Mouse (Mus musculus) right cerebral cortex, postnatal 4 days (tissue): ENCODE measurements around the gene Guf1.

Experiments
- DNase-seq: peaks from one replicate; pipeline ENCODE4 v3.0.0-alpha.2; 2022

Guf1 gene

GRCm38 (mm10) chr5:69556628-69557403, at the start of gene Guf1:
Gene Guf1, plus strand, starts transcription at chr5:69556923.
- peak; percentile 96 for DNase-seq

DNA sequence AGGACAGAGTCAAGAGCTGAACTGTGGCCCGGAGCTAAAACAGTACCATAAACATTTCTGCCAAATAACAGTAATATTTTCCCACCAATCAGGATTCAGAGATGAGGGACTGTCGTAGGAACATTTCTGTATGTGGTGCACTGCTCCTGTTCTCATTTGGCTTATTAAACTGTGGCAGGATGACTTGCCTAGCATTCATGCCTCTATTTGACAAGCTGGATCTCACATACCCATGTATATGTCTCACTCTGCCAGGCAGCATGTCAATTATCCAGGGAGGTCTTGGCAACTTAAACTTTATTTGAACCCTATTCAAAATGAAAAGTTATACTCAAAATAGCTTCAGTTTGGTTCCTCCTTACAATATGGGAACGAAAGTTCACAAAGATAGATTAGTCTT, 49.7 kb upstream of the Guf1 start:
- DNase-seq: no peak

- DNase-seq: no peak
These were observed 45.1 kb upstream of the Guf1 start for GRCm38 (mm10) chr5:69511631-69512030.

DNA sequence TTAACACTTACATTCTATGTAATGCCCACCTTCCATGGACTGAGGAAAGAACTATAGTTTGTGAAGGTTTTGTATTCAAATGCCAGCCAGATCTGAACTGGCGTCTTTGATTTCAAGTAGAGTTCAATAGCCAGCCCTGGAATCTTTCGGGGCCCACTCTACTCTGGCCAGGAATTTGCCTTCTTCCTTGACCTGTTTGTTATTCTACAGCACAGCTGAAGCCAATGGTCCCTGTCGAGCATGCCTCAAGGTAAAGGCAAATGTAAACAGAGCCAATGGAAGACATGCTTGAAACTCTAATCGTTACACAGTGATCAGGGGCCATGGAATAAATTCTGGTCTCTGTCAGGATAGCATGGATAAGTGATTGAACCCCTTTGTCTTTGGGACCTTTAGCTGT, 44.5 kb upstream of the Guf1 start:
- no peak for DNase-seq

DNA sequence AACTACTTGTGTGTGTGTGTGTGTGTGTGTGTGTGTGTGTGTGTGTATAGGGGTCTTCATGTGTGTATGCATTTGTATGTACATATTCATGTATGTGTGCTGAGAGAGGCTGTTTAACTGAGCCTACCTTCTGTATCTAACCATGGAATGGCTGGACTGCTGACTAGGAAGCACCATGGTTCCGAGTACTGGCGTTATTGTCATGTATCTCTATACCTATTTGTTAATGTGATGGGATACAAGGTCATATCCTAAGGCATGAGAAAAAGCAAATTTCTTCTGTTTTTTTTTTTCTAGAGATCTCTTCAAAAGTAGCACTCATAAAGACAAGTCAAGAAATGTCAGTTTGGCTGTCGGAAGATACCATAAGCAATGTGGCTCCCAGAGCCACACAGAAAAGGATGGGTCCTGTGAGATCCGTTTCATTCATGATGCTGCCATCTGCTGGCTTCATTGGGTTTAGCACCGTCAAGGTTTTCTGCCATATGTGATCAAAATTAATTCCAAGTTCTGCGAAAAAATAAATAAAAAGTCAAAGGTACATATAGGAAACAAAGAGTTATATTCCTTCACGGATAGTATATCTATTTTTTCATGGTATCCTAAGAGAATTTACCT, 36.0 kb upstream of the Guf1 start:
- DNase-seq: peak; percentile 74

DNA sequence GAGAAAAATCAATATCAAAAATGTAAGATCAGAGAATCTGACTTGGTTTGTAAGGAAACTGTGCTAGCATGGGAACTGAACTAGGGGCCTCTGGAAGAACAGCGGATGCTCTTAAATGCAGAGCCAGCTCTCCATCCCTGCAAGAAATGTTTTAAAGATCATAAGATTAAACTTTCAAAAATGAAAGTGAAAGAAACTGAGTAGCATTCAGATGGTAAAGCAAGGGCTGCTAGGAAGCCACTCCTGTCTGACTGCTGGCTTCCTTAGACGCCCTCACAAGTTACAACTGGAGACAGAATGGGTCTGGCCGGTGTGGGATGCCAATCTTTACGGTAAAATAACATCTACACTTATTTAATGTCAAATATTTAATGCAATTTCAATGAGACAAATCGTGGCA, 34.7 kb upstream of the Guf1 start:
- no peak for DNase-seq

GRCm38 (mm10) chr5:69523944-69524343, 32.8 kb upstream of the Guf1 start:
- no peak for DNase-seq

- DNase-seq: no peak
These were observed 15.0 kb upstream of the Guf1 start for GRCm38 (mm10) chr5:69541680-69542079.

DNA sequence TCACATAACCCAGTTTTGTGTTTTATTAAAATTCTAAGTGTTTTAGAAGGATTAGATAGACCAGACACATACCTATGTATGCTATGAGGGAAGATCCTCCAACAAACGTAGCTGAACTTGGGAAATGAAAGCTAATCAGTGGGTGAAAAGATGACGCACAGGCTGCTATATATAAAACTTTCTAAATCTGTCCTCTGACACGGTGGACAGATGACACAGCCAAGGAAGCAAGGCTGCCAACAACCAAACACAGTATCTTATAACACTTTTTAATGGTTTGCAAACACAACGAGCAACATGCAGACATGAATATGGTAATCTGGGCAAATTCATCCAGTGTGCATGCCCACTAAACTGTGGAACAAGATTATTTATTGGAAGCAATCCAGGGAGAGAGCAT, 14.2 kb upstream of the Guf1 start, which contains the start of gene Yipf7:
Gene Yipf7 (minus strand): TSS at position 160 of the 400 bp plus-strand sequence.
- no peak for DNase-seq

DNA sequence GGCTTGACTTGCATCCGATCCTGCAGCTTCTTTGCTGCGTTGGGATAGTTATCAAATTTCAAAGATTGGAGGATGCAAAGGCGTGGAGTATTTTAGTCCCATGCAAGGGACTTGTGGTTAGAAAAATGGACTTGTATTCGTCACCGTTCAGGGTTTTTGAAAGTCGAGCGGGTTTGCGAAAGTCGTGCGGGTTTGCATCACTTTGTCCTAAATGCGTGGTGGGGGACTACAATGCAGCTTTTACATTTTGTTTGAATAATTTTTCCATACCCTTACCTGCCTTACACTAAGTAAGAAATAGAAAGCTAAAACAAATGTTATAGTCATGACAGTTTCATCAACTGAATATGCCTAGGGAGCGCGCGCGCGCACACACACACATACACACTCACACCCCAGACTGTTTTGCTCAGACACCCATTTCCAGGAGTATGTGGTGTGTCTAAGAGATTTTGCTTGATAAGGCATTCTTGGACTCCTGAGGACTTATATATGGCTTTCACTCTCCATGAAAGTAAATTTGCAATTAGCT, 747 bp downstream of the Guf1 start:
- DNase-seq: peak; percentile 9

GRCm38 (mm10) chr5:69591640-69592461, 35.1 kb downstream of the Guf1 start, which contains the start of gene Gnpda2:
Gene Gnpda2, minus strand, starts transcription at chr5:69592340.
- peak; percentile 83 for DNase-seq

GRCm38 (mm10) chr5:69601027-69601426, 44.3 kb downstream of the Guf1 start:
- DNase-seq: no peak

DNA sequence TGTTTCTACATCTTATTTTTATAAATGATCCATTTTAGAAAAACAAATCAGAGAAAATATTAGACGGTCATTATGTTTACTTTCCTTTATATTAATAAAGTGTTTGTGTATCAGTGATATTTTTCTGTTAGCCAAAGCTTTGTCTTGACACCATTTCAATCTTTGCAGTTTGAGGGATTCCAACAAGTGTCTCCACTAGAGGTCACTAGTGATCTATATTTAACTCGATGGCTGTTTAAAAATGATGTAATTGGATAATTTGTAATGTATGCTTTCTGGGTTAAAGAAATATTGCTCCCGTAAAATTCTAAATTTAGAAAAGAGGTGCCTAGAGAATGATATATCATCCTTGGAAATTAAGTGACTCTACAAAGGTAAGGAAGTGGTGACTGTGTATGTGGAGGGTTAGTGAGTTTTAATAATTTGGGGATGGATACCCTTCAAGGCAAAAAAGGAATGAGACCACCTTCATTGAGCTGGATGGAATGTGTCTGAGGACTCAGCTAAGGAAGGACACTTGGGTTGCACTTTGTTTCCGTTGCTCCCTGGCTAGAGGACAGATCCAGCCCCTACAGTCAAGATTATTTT, 56.6 kb downstream of the Guf1 start:
- DNase-seq: no peak

GRCm38 (mm10) chr5:69620899-69621298, 64.2 kb downstream of the Guf1 start:
- no peak for DNase-seq
